Mouse (Mus musculus): ENCODE measurements around the gene Adgrd1. TPM values are rescaled to one million over a fixed set of nuclear protein-coding genes. Genes with fewer than 3 reads are reported as not detected.

Adgrd1 gene
- polyA plus RNA-seq, 1 experiment from 2014 or later = 1.6 TPM

DNA sequence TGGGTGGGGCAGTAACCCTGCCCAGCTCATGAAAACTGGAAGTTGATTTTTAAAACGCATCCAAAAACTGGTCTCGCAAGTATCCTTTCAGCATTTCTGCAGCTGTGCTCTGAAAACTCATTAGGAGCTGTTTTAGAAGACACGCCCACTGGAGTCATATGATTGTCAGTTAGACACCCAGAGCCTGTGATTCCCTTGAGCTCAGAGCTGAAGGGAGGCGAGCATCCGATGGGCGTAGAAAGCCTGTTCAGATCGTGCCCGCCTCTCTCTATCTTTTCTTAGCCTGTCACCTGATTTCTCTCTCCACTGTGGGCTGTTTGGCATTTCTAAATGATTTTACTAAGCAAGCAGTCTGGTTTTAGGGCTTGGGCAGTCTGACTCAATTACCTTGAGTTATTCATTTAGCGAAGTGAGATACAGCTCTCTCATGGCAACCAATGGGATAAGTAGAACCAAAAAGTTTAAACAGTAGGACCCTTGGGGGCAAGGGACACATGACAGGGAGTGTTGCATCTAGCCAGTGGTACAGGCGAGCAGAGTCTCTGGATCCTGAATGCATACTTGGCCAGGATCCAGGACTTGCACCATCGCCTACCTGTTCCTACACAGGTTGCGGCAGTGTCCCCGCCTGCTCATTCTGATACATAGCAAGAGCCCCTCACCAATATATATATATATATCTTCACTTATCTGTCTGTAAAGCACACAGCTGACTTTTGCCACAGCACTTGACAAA lies 17.4 kb downstream of the Adgrd1 start:
- Histone ChIP-seq H3K4me1 (replicated peaks; ENCODE audit: control insufficient read depth, insufficient read depth, low read length) (no peaks in the 10 kb centered on the region), H3K9ac (ENCODE audit: low read depth, low read length) (no peak overlapping the region), H3K4me3 (ENCODE audit: low read depth, low read length) (no peak overlapping the region), H3K36me3 (ENCODE audit: control insufficient read depth, insufficient read depth) (no peaks in the 10 kb centered on the region), H3K9me3 (ENCODE audit: control insufficient read depth) (no peaks in the 10 kb centered on the region), H3K27ac (ENCODE audit: low read depth, low read length) (no peak overlapping the region), H3K4me2 (replicated peaks; ENCODE audit: low read depth) (no peak overlapping the region), H3K27me3 (replicated peaks; ENCODE audit: control insufficient read depth, insufficient read depth, low read length) (no peaks in the 10 kb centered on the region)
- no peak for TF ChIP-seq CTCF (IDR thresholded peaks at IDR 0.05; ENCODE audit: low read depth)
- 51% methylated on average over 13 of the region's 13 CpGs for WGBS
- no peak for ATAC-seq

DNA sequence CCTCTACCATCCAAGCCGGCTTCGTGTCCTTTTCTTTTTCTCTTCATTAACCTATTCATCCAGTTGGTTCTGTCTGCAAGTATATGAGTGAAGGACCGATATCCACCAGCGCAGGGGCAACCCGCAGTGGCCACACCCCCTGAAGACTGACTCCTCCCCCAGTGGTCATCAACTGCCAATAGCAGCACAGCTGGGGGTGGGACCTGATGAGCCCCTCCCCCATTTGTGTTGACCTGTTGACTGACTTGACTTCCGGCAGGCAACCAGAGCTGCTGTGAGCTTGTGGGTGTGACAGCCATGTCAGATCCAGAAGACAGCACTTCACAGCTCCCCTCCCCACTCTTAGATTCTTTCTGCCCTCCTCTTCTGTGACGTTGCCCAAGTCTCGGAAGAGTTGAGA lies 19.7 kb downstream of the Adgrd1 start:
- 68% methylated on average over 8 of the region's 8 CpGs for WGBS
- Histone ChIP-seq H3K27ac (ENCODE audit: low read depth, low read length) (no peak overlapping the region), H3K36me3 (ENCODE audit: control insufficient read depth, insufficient read depth) (no peaks in the 10 kb centered on the region), H3K4me3 (ENCODE audit: low read depth, low read length) (no peak overlapping the region), H3K9ac (ENCODE audit: low read depth, low read length) (no peak overlapping the region), H3K4me1 (replicated peaks; ENCODE audit: control insufficient read depth, insufficient read depth, low read length) (no peaks in the 10 kb centered on the region), H3K27me3 (replicated peaks; ENCODE audit: control insufficient read depth, insufficient read depth, low read length) (no peaks in the 10 kb centered on the region), H3K4me2 (replicated peaks; ENCODE audit: low read depth) (no peak overlapping the region), H3K9me3 (ENCODE audit: control insufficient read depth) (no peaks in the 10 kb centered on the region)
- TF ChIP-seq CTCF (IDR thresholded peaks at IDR 0.05; ENCODE audit: low read depth) = no peak
- ATAC-seq = no peak

DNA sequence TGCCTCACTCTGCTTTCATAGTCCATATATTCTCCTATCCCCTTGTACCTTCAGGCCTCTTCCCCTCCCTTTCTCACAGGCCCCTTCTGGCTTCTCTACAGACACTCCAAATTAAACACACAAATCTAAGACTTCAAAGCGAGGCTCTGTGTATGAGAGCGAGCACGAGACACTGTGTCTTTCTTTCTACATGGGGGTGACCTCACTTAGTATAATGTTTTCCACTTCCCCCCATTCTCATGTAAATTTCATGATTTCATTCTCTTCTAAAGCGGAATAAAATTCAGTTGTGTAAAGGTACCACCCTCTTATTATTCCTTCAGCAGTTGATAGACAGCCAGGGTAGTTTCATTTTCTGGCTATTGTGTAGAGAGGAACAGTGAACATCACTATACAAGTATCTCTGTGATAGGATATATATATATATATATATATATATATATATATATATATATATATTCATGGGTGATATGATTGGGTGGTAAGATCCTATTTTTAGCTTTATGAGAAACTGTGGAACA lies 21.1 kb downstream of the Adgrd1 start:
- TF ChIP-seq CTCF (IDR thresholded peaks at IDR 0.05; ENCODE audit: low read depth) = no peak
- ATAC-seq = no peak
- 79% methylated on average over 4 of the region's 4 CpGs for WGBS
- Histone ChIP-seq H3K9ac (ENCODE audit: low read depth, low read length) (no peak overlapping the region), H3K36me3 (ENCODE audit: control insufficient read depth, insufficient read depth) (no peaks in the 10 kb centered on the region), H3K27me3 (replicated peaks; ENCODE audit: control insufficient read depth, insufficient read depth, low read length) (no peaks in the 10 kb centered on the region), H3K9me3 (ENCODE audit: control insufficient read depth) (no peaks in the 10 kb centered on the region), H3K4me2 (replicated peaks; ENCODE audit: low read depth) (no peak overlapping the region), H3K4me1 (replicated peaks; ENCODE audit: control insufficient read depth, insufficient read depth, low read length) (no peaks in the 10 kb centered on the region), H3K27ac (ENCODE audit: low read depth, low read length) (no peak overlapping the region), H3K4me3 (ENCODE audit: low read depth, low read length) (no peak overlapping the region)

DNA sequence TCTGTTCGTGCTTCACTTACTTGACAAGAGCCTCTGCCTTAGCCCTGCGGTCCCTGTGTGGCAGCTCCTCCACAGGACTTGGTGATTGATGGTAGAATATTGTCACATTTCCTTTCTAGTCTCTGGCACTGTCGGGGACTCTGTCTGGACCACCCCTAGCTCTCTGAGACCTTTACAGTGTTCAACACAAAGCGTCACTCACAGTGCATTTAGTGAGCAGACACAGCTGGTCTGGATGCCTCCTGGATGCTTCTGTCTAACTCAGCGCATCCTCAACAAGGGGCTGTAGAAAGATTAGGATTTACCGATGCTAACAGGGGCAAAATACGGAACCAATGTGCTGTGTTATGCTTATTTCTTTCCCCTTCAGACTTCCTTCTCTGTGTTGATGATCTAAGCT lies 22.0 kb downstream of the Adgrd1 start:
- Histone ChIP-seq H3K4me2 (replicated peaks; ENCODE audit: low read depth) (no peak overlapping the region), H3K9ac (ENCODE audit: low read depth, low read length) (no peak overlapping the region), H3K27me3 (replicated peaks; ENCODE audit: control insufficient read depth, insufficient read depth, low read length) (no peaks in the 10 kb centered on the region), H3K4me3 (ENCODE audit: low read depth, low read length) (no peak overlapping the region), H3K4me1 (replicated peaks; ENCODE audit: control insufficient read depth, insufficient read depth, low read length) (no peaks in the 10 kb centered on the region), H3K36me3 (ENCODE audit: control insufficient read depth, insufficient read depth) (no peaks in the 10 kb centered on the region), H3K9me3 (ENCODE audit: control insufficient read depth) (no peaks in the 10 kb centered on the region), H3K27ac (ENCODE audit: low read depth, low read length) (no peak overlapping the region)
- no peak for TF ChIP-seq CTCF (IDR thresholded peaks at IDR 0.05; ENCODE audit: low read depth)
- ATAC-seq = no peak
- 48% methylated on average over 7 of the region's 7 CpGs for WGBS

DNA sequence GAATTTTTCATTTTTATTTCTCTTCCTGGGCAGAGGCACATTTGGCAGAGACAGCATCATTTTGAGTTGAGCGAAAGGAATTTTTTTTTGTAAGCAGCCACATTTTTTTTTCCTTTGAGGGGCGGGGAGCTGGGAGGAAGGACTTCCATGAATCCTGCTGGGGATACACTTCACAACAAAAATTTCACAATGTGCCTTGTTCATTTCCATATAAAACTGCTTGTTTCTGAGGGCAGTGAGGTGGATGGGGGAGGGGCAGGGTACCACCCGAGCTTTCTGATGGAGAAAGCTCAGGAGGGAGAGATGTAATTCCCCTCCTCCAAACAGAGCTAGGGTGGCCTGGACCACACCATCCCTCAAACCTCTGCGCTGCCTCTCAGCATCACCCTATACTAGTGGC lies 22.6 kb downstream of the Adgrd1 start:
- Histone ChIP-seq H3K4me2 (replicated peaks; ENCODE audit: low read depth) (no peak overlapping the region), H3K9me3 (ENCODE audit: control insufficient read depth) (no peaks in the 10 kb centered on the region), H3K27me3 (replicated peaks; ENCODE audit: control insufficient read depth, insufficient read depth, low read length) (no peaks in the 10 kb centered on the region), H3K36me3 (ENCODE audit: control insufficient read depth, insufficient read depth) (no peaks in the 10 kb centered on the region), H3K4me1 (replicated peaks; ENCODE audit: control insufficient read depth, insufficient read depth, low read length) (no peaks in the 10 kb centered on the region), H3K4me3 (ENCODE audit: low read depth, low read length) (no peak overlapping the region), H3K9ac (ENCODE audit: low read depth, low read length) (no peak overlapping the region), H3K27ac (ENCODE audit: low read depth, low read length) (no peak overlapping the region)
- no peak for TF ChIP-seq CTCF (IDR thresholded peaks at IDR 0.05; ENCODE audit: low read depth)
- no peak for ATAC-seq
- 65% methylated on average over 4 of the region's 4 CpGs for WGBS

DNA sequence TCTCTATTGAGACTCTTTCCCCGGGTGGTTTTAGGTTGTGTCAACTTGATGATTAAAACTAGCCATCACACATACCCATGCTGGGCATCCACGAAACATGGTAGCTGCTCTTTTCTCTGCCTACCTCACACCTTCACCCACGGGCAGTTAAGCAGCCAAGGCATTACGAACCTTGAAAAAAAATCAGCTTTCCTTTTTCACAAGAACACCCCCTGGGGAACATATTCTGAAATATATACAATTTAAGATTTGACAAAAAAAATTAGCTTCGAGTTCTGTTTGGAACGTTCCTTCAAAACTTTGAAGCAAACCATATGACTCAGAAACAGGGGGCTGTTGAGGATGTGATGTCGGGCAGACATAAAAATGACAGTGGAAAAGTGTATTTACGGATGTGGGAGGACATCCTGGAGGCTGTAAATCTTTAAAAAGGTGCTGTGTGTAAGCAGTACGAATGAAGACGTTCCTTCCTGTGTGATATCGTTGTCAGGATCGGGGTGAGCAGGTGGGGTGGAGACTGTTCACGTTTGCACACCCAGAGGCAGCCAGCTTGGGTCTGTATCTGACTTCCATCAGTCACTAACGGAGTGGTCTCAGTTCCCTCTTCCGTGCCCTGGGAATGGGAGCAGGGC lies 25.2 kb downstream of the Adgrd1 start:
- H3K36me3 ChIP-seq (ENCODE audit: control insufficient read depth, insufficient read depth) = no peaks in the 10 kb centered on the region
- no peak for TF ChIP-seq CTCF (IDR thresholded peaks at IDR 0.05; ENCODE audit: low read depth)
- no peaks in the 10 kb centered on the region for H3K4me1 ChIP-seq (replicated peaks; ENCODE audit: control insufficient read depth, insufficient read depth, low read length)
- H3K9me3 ChIP-seq (ENCODE audit: control insufficient read depth) = no peaks in the 10 kb centered on the region
- WGBS = 69% methylated on average over 15 of the region's 15 CpGs
- H3K27me3 ChIP-seq (replicated peaks; ENCODE audit: control insufficient read depth, insufficient read depth, low read length) = no peaks in the 10 kb centered on the region
- no peak for ATAC-seq
- H3K4me3 ChIP-seq (ENCODE audit: low read depth, low read length) = no peak overlapping the region
- H3K4me2 ChIP-seq (replicated peaks; ENCODE audit: low read depth) = no peak overlapping the region
- H3K9ac ChIP-seq (ENCODE audit: low read depth, low read length) = no peak overlapping the region
- no peak overlapping the region for H3K27ac ChIP-seq (ENCODE audit: low read depth, low read length)

All from intestine, postnatal 0 days (tissue).